Mouse (Mus musculus): Measurements from ENCODE around the gene Dynlt1b. TPM values are rescaled to one million over a fixed set of nuclear protein-coding genes. Genes with fewer than 3 reads are reported as not detected.
"Not testable (repeated sequence)": the region's sequence is repeated elsewhere in the genome, so short reads cannot be mapped to it uniquely, and the experiment has no call there.

Gene Dynlt1b
- total and polyA plus RNA-seq, 3 experiments = 162 to 263 TPM; not detected in 1

DNA sequence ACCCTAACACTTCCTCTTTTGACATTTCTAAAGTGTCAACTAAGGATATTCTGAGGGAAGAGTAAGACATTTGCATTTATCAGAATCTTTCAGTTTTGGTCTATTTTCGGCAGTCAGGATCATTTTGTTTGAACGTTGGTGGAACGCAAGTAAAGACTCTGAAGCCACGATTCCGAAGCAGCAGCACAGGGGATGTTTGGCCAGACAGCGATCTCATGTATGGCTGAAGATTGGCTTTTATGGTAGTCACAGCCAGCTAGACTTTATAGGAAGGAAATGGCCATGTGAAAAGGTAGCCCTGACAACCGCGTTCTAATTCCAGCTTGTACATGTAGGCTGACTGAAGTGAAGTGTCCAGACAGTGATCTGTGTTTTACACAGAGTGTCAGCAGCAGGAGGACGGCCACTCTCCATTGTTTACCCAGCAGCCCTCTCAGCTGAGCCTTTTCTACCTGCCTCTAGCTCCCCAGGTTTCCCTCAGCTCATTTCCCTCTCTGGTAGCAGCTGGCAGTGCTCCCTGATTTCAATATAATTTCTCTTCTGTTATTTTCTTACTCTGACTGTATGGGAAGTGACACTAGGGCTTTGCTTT, 594 bp downstream of the Dynlt1b start:
- not testable (repeated sequence) for DNase-seq (ENCODE audit: low read depth, low spot score); H3K9me3 ChIP-seq (replicated peaks; ENCODE audit: insufficient read depth, low read length); H3K27me3 ChIP-seq (ENCODE audit: control insufficient read depth in 1 of 2, insufficient read depth in 2 of 2, low read length in 2 of 2); H3K36me3 ChIP-seq (ENCODE audit: control insufficient read depth in 1 of 2, insufficient read depth in 2 of 2, low read length in 2 of 2); H3K4me1 ChIP-seq (ENCODE audit: control insufficient read depth in 1 of 2, insufficient read depth in 2 of 2, low read length in 2 of 2); H3K79me2 ChIP-seq (ENCODE audit: control insufficient read depth, insufficient read depth, low read length, poor library complexity)
- TF ChIP-seq POLR2A (IDR thresholded peaks at IDR 0.05; ENCODE audit: control insufficient read depth in 1 of 2, insufficient read depth in 1 of 2, low read depth in 1 of 2, low read length in 2 of 2, poor library complexity in 1 of 2) = 0 out of 4 replicates have a peak, but pooled peaks of 1 of the 2 experiments have one; percentile 18
- TF ChIP-seq SIN3A (IDR thresholded peaks at IDR 0.05; ENCODE audit: low read length) = peak; percentile 11
- peak overlapping the region; percentile 52; the same call in 1 of the 2 replicates for H3K27ac ChIP-seq (ENCODE audit: control insufficient read depth, low read depth, low read length)
- peak overlapping the region; percentile 66 to 69 for H3K4me3 ChIP-seq (ENCODE audit: control insufficient read depth in 1 of 2, insufficient read depth in 1 of 2, low read depth in 2 of 2, low read length in 2 of 2)
- H3K9ac ChIP-seq (ENCODE audit: control insufficient read depth, low read depth, low read length, poor library complexity, severe bottlenecking) = peak overlapping the region; percentile 69

- H3K79me2 ChIP-seq (ENCODE audit: control insufficient read depth, insufficient read depth, low read length, poor library complexity); H3K4me3 ChIP-seq (ENCODE audit: control insufficient read depth in 1 of 2, insufficient read depth in 1 of 2, low read depth in 2 of 2, low read length in 2 of 2); H3K9ac ChIP-seq (ENCODE audit: control insufficient read depth, low read depth, low read length, poor library complexity, severe bottlenecking); H3K36me3 ChIP-seq (ENCODE audit: control insufficient read depth in 1 of 2, insufficient read depth in 2 of 2, low read length in 2 of 2); H3K9me3 ChIP-seq (replicated peaks; ENCODE audit: insufficient read depth, low read length); H3K4me1 ChIP-seq (ENCODE audit: control insufficient read depth in 1 of 2, insufficient read depth in 2 of 2, low read length in 2 of 2); H3K27ac ChIP-seq (ENCODE audit: control insufficient read depth, low read depth, low read length); H3K27me3 ChIP-seq (ENCODE audit: control insufficient read depth in 1 of 2, insufficient read depth in 2 of 2, low read length in 2 of 2): not testable (repeated sequence)
- TF ChIP-seq SMC3 (IDR thresholded peaks at IDR 0.05; ENCODE audit: low read depth, low read length) (peak; percentile 15; the same call in 1 of the 2 replicates), ZNF384 (IDR thresholded peaks at IDR 0.05; ENCODE audit: low read depth, low read length) (0 out of 2 replicates have a peak, but pooled peaks have one; percentile 36)
- peak; percentile 34 for DNase-seq (ENCODE audit: low read depth, low spot score)
Measured at GRCm38 (mm10) chr17:6432456-6432855, 2.5 kb downstream of the Dynlt1b start.

DNA sequence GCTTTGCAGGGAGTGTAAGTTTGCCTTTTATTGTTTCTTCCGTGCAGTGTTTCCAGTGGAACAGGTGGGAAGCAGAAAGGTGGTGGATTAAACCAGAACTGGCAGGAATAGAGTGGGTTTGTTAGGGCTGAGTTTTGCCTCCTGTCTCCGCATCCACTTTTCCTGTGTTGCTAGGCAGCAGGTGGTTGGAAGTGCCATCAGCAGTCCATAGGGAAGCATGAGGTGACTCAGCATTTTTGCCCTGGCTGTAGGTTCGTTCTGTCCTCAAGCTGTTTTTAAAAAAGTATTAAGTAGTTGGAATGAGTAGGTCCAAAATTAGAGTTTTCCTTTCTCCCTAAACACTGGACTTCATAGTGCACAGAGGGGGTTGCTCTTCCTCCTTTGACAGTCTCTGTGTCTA, 3.8 kb downstream of the Dynlt1b start:
- not testable (repeated sequence) for H3K79me2 ChIP-seq (ENCODE audit: control insufficient read depth, insufficient read depth, low read length, poor library complexity); H3K36me3 ChIP-seq (ENCODE audit: control insufficient read depth in 1 of 2, insufficient read depth in 2 of 2, low read length in 2 of 2); H3K9ac ChIP-seq (ENCODE audit: control insufficient read depth, low read depth, low read length, poor library complexity, severe bottlenecking); H3K9me3 ChIP-seq (replicated peaks; ENCODE audit: insufficient read depth, low read length); H3K27me3 ChIP-seq (ENCODE audit: control insufficient read depth in 1 of 2, insufficient read depth in 2 of 2, low read length in 2 of 2); H3K4me3 ChIP-seq (ENCODE audit: control insufficient read depth in 1 of 2, insufficient read depth in 1 of 2, low read depth in 2 of 2, low read length in 2 of 2); H3K4me1 ChIP-seq (ENCODE audit: control insufficient read depth in 1 of 2, insufficient read depth in 2 of 2, low read length in 2 of 2); H3K27ac ChIP-seq (ENCODE audit: control insufficient read depth, low read depth, low read length)
- peak; percentile 5 for DNase-seq (ENCODE audit: low read depth, low spot score)

- not testable (repeated sequence) for H3K9ac ChIP-seq (ENCODE audit: control insufficient read depth, low read depth, low read length, poor library complexity, severe bottlenecking); DNase-seq (ENCODE audit: low read depth, low spot score); H3K4me1 ChIP-seq (ENCODE audit: control insufficient read depth in 1 of 2, insufficient read depth in 2 of 2, low read length in 2 of 2); H3K9me3 ChIP-seq (replicated peaks; ENCODE audit: insufficient read depth, low read length); H3K79me2 ChIP-seq (ENCODE audit: control insufficient read depth, insufficient read depth, low read length, poor library complexity); H3K27me3 ChIP-seq (ENCODE audit: control insufficient read depth in 1 of 2, insufficient read depth in 2 of 2, low read length in 2 of 2); H3K4me3 ChIP-seq (ENCODE audit: control insufficient read depth in 1 of 2, insufficient read depth in 1 of 2, low read depth in 2 of 2, low read length in 2 of 2); H3K36me3 ChIP-seq (ENCODE audit: control insufficient read depth in 1 of 2, insufficient read depth in 2 of 2, low read length in 2 of 2); H3K27ac ChIP-seq (ENCODE audit: control insufficient read depth, low read depth, low read length)
Measured at GRCm38 (mm10) chr17:6438080-6438479, 8.2 kb downstream of the Dynlt1b start.

GRCm38 (mm10) chr17:6439913-6440312, 10.0 kb downstream of the Dynlt1b start:
- DNase-seq (ENCODE audit: low read depth, low spot score); H3K79me2 ChIP-seq (ENCODE audit: control insufficient read depth, insufficient read depth, low read length, poor library complexity); H3K9me3 ChIP-seq (replicated peaks; ENCODE audit: insufficient read depth, low read length); H3K4me3 ChIP-seq (ENCODE audit: control insufficient read depth in 1 of 2, insufficient read depth in 1 of 2, low read depth in 2 of 2, low read length in 2 of 2); H3K4me1 ChIP-seq (ENCODE audit: control insufficient read depth in 1 of 2, insufficient read depth in 2 of 2, low read length in 2 of 2); H3K36me3 ChIP-seq (ENCODE audit: control insufficient read depth in 1 of 2, insufficient read depth in 2 of 2, low read length in 2 of 2); H3K27ac ChIP-seq (ENCODE audit: control insufficient read depth, low read depth, low read length); H3K9ac ChIP-seq (ENCODE audit: control insufficient read depth, low read depth, low read length, poor library complexity, severe bottlenecking); H3K27me3 ChIP-seq (ENCODE audit: control insufficient read depth in 1 of 2, insufficient read depth in 2 of 2, low read length in 2 of 2): not testable (repeated sequence)

- H3K27me3 ChIP-seq (ENCODE audit: control insufficient read depth in 1 of 2, insufficient read depth in 2 of 2, low read length in 2 of 2); H3K4me3 ChIP-seq (ENCODE audit: control insufficient read depth in 1 of 2, insufficient read depth in 1 of 2, low read depth in 2 of 2, low read length in 2 of 2); H3K27ac ChIP-seq (ENCODE audit: control insufficient read depth, low read depth, low read length); H3K9ac ChIP-seq (ENCODE audit: control insufficient read depth, low read depth, low read length, poor library complexity, severe bottlenecking); H3K9me3 ChIP-seq (replicated peaks; ENCODE audit: insufficient read depth, low read length); H3K4me1 ChIP-seq (ENCODE audit: control insufficient read depth in 1 of 2, insufficient read depth in 2 of 2, low read length in 2 of 2); H3K79me2 ChIP-seq (ENCODE audit: control insufficient read depth, insufficient read depth, low read length, poor library complexity); H3K36me3 ChIP-seq (ENCODE audit: control insufficient read depth in 1 of 2, insufficient read depth in 2 of 2, low read length in 2 of 2); DNase-seq (ENCODE audit: low read depth, low spot score): not testable (repeated sequence)
Measured at GRCm38 (mm10) chr17:6440493-6441077, 10.7 kb downstream of the Dynlt1b start.

Data from MEL (cell line).